Mouse (Mus musculus) splenic B cell, adult 2 months (primary cell): Measurements from ENCODE around the gene Dusp16.
A peak's percentile ranks its signal among the peaks of the same experiment; 100 is the strongest.
"Not testable (repeated sequence)": the region's sequence is repeated elsewhere in the genome, so short reads cannot be mapped to it uniquely, and the experiment has no call there.

Experiments used
- DNase-seq: peaks from one replicate; pipeline ENCODE4 v3.0.0-alpha.2; 2011; ENCODE audit warnings: low read depth, low spot score
- H3K27me3 ChIP-seq: 2 replicates; pipeline ENCODE4 v1.6.1; 2012; ENCODE audit warnings: mild to moderate bottlenecking, low read length, moderate library complexity, mixed read lengths; ENCODE audit not compliant: control insufficient read depth, poor library complexity, insufficient read depth, severe bottlenecking
- H3K36me3 ChIP-seq: 2 replicates; pipeline ENCODE4 v1.6.1; 2012; ENCODE audit warnings: mild to moderate bottlenecking, low read length, moderate library complexity, mixed read lengths; ENCODE audit not compliant: control insufficient read depth, poor library complexity, insufficient read depth, severe bottlenecking

The Dusp16 gene

DNA sequence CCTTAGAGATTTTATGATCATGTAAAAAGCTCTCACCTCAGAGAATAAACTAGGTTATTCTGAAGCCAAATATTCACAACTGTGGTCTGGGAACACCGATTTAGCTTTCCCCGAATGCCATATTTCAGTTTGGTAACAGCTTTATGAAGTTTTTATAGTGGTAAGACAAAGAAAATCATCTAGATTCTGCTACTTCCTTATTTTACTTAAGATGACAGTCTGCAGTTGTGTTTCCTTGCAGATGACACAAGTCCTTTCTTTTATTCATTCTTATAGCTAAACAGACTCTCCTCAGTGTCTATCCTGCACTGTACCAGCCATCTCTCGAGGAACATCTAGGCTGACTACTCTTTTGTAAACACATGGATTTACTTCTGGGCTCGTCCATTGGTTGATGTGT lies 86.0 kb downstream of the Dusp16 start:
- Histone ChIP-seq H3K27me3 (no peaks in the 10 kb centered on the region), H3K36me3 (peaks cover 2% of the 10 kb centered on the region; the same call in 1 of the 2 replicates)
- no peak for DNase-seq

DNA sequence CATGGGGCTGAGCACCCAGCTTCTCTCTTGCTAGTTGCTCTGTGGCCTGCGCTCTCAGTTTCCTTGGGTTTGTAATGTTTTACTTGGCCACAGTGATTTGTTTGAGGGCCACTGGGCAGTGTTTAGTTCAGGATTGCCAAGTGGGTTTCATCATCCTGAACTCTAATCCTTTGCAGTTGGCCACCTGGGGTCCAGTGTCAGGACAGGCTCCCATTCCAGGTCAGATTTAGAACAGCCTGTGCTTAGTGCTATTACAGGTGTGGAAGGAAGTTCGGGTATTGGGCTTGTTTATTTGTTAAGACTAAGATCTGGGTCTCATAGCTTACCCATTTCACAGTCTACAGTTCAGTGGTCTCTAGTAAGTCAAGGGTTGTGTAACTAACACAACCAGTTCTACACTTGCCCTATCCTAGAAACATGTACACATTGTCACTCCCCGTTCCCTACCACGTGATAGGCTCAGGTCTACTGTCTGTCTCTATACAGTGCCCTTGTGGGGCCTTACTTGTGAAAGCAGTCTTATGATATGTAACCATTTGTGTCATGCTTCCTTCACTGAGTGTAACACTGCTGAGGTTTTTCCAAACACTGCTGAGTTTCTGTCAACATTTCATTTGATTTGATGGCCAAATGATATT lies 89.3 kb downstream of the Dusp16 start:
- no peak for DNase-seq
- no peaks in the 10 kb centered on the region for H3K27me3 ChIP-seq

DNA sequence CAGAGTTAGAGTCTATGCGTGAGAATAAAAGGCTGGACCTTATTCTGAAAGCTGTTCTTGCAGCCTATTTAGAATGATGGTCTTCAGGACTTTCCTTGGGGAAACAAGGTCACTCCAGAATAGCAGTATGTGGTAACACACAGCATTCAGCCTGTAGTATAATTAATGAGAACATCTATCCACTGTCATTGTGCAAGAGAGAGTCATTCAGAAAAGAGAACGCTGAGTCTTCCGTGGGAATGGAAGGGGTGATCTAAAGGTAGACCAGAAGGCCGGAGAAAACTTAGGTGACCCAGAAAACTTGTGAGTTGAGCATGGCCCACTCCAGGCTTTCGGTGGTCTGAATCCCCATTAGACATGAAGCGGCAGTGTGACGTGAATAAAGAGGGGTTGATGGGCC lies 90.2 kb downstream of the Dusp16 start:
- Histone ChIP-seq H3K27me3 (no peaks in the 10 kb centered on the region), H3K36me3 (no peaks in the 10 kb centered on the region)
- no peak for DNase-seq

More for the DNA sequence above, 89.3 kb downstream of the Dusp16 start:
- no peaks in the 10 kb centered on the region for H3K36me3 ChIP-seq

DNA sequence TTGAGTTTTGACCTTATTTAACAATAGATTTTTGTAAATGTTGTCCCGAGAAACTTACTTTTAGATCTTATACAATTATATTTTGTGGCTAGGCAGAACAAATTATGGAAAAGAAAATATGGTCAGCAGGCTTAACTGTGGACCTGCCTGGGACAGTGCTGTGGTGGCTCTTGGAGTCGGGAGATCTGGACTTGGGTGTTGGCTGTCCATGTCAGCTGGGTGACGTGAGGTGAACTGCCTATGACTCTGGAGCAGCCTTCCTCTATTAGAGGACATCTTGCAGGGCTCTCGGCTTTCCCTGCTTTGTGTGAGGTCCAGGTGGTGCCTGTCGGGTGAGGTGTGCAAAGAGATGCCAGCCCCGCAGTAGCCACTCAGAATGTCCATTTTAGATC lies 91.2 kb downstream of the Dusp16 start:
- no peak for DNase-seq
- H3K27me3 ChIP-seq = no peaks in the 10 kb centered on the region
- no peaks in the 10 kb centered on the region for H3K36me3 ChIP-seq

DNA sequence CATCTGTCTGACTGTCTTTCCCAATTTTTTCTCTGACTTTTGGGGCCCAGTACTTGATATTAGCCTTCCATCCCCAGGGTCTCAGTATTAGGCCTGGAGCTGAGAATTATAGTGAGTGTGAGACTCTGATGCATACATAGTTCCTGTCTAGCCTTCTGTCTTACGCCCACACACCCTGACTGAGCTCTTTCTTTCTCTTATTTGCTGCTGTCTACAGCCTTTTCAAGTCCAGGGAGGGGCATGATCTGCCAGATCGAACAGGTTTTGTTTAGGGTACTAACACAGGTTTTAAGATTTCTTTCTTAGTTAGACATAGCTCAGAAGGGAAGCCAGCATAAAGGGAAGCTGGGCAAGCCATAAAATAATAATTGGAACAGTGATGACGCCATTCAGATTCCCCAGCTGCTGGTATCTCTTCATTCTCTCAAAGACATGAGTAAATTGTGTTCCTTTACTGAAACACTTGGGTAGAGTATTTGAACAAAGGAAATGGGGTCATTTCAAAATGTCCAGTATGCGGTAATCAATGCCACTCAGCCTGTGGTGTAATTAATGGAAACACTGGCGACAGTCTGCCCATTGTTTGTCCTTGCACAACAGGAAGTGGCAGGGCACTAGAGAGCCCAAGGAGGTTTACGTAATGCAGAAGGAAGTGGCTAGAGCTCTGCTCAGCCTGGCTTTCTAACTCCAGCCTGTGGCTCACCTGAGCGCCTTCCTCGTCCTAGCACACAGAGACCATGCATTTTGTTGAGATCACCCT lies 91.8 kb downstream of the Dusp16 start:
- Histone ChIP-seq H3K27me3 (no peaks in the 10 kb centered on the region), H3K36me3 (no peaks in the 10 kb centered on the region)
- DNase-seq = peak; percentile 36

DNA sequence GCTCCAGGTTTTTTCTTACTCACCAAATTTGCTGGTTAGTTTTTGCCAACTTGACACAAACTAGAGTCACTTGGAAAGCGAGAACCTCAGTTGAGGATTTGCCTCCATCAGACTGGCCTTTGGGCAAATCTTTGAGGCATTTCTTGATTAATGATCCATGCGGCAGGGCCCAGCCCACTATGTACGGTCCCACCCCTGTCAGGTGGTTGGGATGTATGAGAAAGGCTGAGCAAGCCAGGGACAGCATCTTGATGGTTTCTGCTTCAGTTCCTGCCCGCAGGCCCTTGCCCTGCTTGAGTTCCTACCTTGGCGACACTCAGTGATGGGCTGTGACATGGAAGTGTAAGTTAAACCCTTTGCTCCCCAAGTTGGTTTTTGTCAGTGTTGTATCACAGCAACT lies 94.2 kb downstream of the Dusp16 start:
- no peaks in the 10 kb centered on the region for H3K27me3 ChIP-seq
- no peak for DNase-seq
- no peaks in the 10 kb centered on the region for H3K36me3 ChIP-seq

DNA sequence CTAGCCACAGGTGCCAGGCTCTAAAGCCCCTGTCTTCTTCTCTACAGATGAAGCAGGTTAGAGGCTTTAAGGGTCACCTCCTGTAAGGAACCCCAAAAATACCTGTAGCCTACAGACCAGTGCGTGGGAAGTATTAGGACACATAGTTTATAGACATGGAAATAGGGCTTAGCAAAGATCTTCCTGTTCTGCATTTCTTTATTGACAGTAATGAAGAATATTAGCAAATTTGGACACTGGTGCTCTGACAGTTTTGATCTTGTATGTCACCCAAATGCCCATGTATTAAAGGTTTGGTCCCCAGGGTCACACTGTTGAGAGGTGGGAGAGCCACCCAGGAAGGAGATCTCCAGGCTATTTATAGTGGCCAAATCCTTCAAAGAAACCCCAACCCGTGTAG lies 95.9 kb downstream of the Dusp16 start:
- Histone ChIP-seq H3K36me3 (no peaks in the 10 kb centered on the region), H3K27me3 (no peaks in the 10 kb centered on the region)
- no peak for DNase-seq

DNA sequence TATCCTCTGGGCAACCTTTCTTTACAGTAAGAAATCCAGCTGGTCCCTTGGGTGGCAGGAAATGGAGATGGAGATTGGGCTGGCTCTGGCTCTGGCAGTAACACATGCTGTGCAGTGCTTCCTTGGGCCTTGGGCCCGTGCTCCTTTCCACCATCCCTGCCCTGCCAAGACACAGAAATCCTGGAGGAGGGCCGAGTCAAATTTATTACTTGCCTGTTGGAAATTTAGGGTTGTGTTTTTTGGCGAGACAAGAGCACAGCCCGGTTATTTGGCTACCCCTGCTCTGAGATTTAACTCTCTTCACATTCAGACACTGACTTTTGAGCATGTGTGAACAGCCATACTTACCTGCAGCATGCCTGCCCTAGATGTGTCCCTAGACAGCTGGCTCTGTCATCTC lies 96.3 kb downstream of the Dusp16 start:
- no peaks in the 10 kb centered on the region for H3K36me3 ChIP-seq
- DNase-seq = no peak
- H3K27me3 ChIP-seq = no peaks in the 10 kb centered on the region

DNA sequence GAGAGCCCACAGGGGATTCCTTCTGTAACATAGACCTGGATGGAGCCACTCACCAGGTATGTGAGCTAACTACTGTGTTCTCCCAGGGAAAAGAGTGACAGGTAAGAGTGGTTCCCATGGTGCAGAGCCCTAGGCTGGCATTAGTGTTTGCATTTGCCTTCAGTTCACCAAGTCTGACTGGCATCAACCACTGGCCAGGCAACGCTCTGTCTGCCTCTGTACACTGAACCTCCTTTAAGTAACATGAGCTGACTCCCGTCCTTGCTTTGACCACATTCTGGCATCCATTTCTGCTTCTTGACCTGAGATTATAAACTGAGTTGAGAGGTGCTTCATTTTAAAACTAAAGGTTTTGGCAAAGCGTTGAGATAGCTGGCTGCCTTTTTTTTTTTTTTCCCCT lies 96.8 kb downstream of the Dusp16 start:
- no peak for DNase-seq
- Histone ChIP-seq H3K27me3 (no peaks in the 10 kb centered on the region), H3K36me3 (no peaks in the 10 kb centered on the region)

DNA sequence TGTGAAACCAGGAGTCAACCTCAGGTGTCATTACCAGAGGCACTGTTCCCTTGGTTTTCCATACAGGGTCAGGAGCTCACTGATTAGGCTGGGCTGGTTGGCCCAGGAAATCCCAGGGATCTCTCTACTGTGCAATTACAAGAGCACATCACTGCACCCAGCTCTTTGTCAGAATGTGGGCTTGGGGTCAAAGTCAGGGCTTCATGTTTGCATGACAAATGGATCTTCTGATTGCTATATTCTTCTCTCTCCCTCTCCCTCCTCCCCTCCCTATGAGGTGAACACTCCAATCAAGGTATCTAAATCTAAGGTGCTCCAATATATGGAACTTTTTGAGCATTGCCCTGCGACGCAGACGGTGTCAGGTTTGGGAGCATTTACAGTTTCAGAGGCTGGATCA lies 97.4 kb downstream of the Dusp16 start:
- no peak for DNase-seq
- Histone ChIP-seq H3K27me3 (no peaks in the 10 kb centered on the region), H3K36me3 (no peaks in the 10 kb centered on the region)

DNA sequence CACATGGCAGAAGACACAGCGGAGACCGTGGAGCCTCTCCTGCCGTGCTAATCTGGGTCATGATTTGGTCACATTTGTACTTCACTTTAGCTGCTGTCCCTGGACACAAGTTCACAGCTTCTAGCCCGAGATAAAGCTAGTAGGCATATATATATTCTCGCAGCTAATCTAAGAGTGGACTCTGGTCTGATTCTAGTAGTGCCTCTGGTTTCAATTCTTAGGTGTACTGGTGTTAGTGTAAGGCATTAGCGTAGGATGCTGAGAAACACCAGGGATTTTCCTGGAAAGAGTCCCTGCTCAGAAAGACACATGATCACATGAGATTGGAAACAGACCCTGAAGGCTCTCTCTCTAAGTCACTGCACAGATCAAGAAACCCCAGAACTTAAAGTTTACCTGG lies 97.9 kb downstream of the Dusp16 start:
- H3K27me3 ChIP-seq = no peaks in the 10 kb centered on the region
- H3K36me3 ChIP-seq = no peaks in the 10 kb centered on the region
- no peak for DNase-seq

DNA sequence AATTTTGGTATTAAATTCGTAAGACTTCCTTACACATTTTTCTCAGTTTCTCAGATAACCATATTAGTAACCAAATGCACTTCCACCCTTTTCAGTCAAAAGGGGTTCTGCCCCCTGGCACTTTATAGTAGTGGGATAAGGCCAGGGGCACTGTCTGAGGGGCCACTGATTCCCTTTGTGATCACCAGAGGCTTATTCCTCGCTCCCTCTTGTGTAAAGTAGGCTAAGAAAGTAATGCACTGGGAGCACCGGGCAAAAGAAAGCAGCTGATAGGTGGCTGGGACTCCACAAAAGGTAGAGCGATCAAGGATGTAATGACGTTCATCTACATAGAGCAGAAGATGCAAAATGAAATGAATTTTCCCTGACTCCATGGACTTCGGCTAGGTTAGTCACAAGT lies 106.9 kb downstream of the Dusp16 start:
- Histone ChIP-seq H3K27me3 (no peaks in the 10 kb centered on the region), H3K36me3 (no peaks in the 10 kb centered on the region)
- DNase-seq = no peak

DNA sequence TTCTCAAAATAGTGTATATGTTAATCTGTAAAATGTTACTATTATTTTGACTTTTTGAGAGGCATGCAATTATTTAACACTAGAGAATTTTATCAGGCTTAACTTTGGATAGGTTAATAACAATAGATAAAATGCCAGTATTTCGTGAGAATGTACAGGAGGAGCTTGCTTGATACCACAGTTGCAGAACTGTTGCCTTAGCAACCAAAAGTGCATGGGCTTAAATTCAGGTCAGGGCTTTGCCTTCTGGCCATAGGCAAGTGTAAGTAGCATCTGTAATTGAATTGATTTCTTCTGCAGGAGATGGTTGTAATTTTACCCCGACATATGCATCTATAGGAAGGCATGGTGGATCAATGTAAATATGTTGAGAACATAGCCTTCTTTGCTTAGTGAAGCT lies 107.4 kb downstream of the Dusp16 start:
- Histone ChIP-seq H3K27me3 (no peaks in the 10 kb centered on the region), H3K36me3 (no peaks in the 10 kb centered on the region)
- DNase-seq = no peak

DNA sequence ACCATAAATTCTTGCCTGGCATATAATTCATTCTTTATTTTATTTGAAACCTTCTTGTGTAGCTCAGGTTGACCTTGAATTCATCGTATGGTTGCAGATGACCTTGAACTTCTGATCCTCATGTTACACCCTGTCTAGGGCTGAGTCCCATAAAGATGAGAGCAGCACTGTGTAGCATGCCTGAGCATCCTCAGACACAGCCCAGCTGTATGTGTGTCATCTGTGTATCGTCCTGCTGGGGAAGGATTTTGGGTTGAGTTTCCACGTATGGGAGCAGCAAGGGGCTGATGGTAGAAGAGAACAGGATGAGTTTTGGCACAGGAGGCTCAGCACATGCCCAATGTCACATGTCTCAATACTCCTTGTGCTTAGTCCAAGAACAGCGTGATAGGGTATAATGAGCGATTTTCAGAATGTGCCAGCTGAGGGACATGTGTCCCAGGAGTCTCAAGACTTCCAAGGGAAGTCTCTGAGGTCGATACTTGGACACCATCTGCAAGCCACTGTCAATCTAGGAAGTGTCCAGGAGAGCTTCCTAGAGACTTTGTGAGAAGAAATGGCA lies 108.0 kb downstream of the Dusp16 start:
- H3K36me3 ChIP-seq = no peaks in the 10 kb centered on the region
- no peaks in the 10 kb centered on the region for H3K27me3 ChIP-seq
- no peak for DNase-seq

DNA sequence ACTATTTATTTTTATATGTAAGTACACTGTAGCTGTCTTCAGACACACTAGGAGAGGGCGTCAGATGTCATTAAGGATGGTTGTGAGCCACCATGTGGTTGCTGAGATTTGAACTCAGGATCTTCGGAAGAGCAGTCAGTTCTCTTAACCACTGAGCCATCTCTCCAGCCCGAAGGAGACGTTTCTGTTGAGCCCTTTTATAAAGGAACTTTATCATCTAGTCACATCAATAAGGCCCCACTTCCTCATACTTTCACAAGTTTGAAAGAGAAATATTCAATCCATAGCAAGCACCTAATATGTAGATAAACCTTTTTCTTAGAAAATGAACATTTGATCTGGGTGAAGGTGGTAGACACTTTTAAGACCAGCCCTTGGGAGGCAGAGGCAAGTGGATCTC lies 113.1 kb downstream of the Dusp16 start:
- H3K27me3 ChIP-seq, DNase-seq, H3K36me3 ChIP-seq: not testable (repeated sequence)
